Mouse (Mus musculus): ENCODE data around the gene Ube2f.

- TF ChIP-seq CTCF (IDR thresholded peaks at IDR 0.05; ENCODE audit: low read depth, low read length) (no peak), POLR2A (IDR thresholded peaks at IDR 0.05; ENCODE audit: extremely low read depth, insufficient read depth, low read length) (no peak)
Measured at GRCm38 (mm10) chr1:91282582-91282981, 32.5 kb downstream of the Ube2f start.
